Mouse (Mus musculus): ENCODE data around the gene Uxt.

DNA sequence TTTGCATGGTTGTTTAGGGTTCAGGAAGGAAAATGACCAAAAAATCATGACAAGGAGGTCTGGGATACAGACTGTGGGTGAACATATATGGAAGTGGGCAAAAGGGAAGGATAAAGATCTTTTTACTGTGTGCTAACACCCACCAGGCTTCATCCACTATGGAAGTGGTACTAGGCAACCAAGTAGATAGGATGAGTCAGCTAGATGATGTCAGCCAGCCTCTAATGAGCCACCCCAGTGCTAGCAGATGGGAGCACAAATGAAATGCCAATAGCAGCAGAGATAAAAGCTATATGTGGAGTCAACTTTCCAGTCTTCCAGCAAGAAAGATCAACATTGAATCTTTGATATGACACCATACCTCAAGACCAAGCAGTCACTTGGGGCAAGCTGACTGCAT lies 46.7 kb downstream of the Uxt start:
- no peak for TF ChIP-seq CTCF (IDR thresholded peaks at IDR 0.05; ENCODE audit: extremely low read depth, insufficient read length, insufficient replicate concordance, low read depth, low read length)
- no peak for TF ChIP-seq POLR2A (IDR thresholded peaks at IDR 0.05; ENCODE audit: low read depth, low read length)

All from small intestine, adult 2 months (tissue).